Mouse (Mus musculus): ENCODE data around the gene Ablim1.

GRCm38 (mm10) chr19:57204101-57204500, 110.6 kb downstream of the Ablim1 start:
- no peak for TF ChIP-seq GATA1 (IDR thresholded peaks at IDR 0.05; ENCODE audit: low read length)
- TF ChIP-seq TAL1 (IDR thresholded peaks at IDR 0.05; ENCODE audit: low read length), result no peak
